Mouse (Mus musculus): ENCODE measurements at regions not wholly inside any gene's neighbourhood (a gene's known extent, or its start where the extent isn't known, plus 50 kb on each side); places are given as distances from the start of the nearest gene placed in this dataset.

GRCm38 (mm10) chr11:19340889-19341288 is 322.1 kb upstream of the Meis1 start:
- ATAC-seq (replicated peaks; ENCODE audit: low FRiP score, low TSS enrichment, poor library complexity, severe bottlenecking) = no peak

- no peak for ATAC-seq (replicated peaks; ENCODE audit: low FRiP score, low TSS enrichment, poor library complexity, severe bottlenecking)
These were observed 322.6 kb upstream of the Meis1 start for GRCm38 (mm10) chr11:19341379-19341778.

DNA sequence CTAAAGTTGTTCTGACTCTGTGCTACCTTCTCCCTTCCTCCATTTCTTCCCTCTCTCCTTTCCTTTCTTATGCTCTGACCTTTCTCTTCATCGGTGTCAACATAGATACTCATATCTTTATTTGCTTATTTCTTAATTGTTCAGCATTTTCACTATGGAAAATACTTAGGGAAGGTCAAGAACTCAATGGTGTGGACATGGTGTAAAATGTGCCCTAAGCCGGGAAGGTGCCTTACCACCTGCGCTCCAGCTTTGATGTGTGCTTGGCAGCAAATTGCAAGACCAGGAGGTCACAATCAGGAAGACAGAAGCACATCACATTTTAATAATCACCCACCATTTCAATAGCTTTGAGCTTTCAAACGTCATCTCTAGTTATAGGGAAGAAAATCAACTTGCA is 324.0 kb upstream of the Meis1 start:
- ATAC-seq (replicated peaks; ENCODE audit: low FRiP score, low TSS enrichment, poor library complexity, severe bottlenecking) = no peak

- no peak for ATAC-seq (replicated peaks; ENCODE audit: low FRiP score, low TSS enrichment, poor library complexity, severe bottlenecking)
These were observed 327.6 kb upstream of the Meis1 start for GRCm38 (mm10) chr11:19346276-19346826.

DNA sequence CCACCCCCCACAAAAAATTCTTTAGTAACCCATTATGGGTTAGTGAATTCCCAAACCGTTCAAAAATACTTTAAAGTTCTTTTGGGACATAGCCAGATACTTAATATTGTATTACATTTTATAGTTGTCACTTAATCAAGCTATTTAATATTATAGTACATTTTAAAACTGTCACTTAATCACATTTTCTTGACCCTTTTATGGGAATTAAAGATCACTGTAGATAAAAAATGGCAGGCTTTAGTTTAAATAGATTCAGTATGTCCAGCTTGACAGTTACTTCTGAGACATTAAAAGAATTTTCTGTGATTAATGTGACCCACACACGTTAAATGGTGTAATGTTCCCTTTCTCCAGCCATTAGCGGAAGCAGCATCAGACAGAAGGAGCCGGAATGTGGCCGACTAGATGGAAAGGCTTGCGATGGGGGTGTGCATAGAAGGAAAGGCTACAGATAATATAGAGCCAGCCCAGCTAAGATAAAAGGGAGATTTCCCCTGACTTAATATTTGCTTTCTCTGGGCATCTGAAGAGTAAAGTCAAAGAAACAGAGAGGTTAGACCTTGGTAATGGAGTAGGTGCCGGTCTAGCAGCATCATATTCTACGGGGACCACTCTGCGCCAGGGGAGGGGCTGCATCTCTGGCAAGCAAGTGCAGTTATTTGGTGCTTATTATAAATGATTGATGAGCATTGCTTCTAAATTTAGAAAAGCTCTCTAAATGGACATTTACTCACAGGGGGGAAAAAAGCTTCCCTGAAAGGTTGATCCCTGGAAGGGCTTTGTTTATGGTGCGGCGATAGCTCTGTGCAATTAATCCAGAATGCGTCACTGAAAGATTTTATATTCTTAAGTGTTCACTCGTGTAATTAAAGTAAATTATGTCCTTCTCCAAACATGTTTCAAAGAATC is 331.8 kb upstream of the Meis1 start:
- ATAC-seq (replicated peaks; ENCODE audit: low FRiP score, low TSS enrichment, poor library complexity, severe bottlenecking) = no peak

GRCm38 (mm10) chr11:19351243-19351787 is 332.5 kb upstream of the Meis1 start:
- ATAC-seq (replicated peaks; ENCODE audit: low FRiP score, low TSS enrichment, poor library complexity, severe bottlenecking) = no peak

GRCm38 (mm10) chr11:19353706-19354105 is 334.9 kb upstream of the Meis1 start:
- ATAC-seq (replicated peaks; ENCODE audit: low FRiP score, low TSS enrichment, poor library complexity, severe bottlenecking) = no peak

- ATAC-seq (replicated peaks; ENCODE audit: low FRiP score, low TSS enrichment, poor library complexity, severe bottlenecking) = no peak
These were observed 336.4 kb upstream of the Meis1 start for GRCm38 (mm10) chr11:19355179-19355578.

DNA sequence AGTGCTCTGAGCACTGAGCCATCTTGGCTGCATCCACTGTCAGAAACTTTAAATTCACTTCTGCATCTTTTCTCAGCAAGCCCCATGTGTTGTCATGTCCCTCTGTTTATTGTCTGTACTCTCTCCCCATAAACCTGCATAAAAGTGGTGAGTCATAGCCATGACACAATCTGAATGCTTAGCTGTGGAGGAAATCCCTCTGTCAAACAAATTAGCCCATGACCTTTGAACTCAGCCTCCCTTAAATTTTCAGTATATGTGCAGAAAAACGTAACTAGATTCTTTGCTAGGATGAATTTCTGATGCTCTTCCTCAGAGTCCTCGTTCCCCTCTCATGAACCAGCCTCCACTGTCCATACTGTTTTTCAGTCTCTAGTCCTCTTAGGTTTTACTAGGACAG is 337.4 kb upstream of the Meis1 start:
- ATAC-seq (replicated peaks; ENCODE audit: low FRiP score, low TSS enrichment, poor library complexity, severe bottlenecking) = no peak

DNA sequence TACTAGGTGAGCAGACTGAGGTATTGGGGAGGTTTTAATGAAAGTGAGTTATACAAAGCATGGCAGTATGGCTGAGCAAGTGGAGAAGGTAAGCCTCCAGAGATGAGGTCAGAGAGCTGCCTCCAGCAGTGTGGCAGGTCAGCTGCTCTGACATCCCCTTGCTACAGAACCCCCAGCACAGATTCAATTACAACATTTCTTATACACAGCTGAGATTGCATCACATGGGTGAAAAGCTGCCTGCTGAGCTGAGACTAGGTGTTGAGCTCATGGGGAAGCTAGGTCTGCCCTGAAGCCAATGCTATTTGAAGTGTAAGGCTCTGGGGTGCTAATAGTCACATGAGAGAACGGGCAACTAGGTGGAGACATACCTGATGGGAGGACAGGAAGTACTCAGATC is 350.4 kb upstream of the Meis1 start:
- ATAC-seq (replicated peaks; ENCODE audit: low FRiP score, low TSS enrichment, poor library complexity, severe bottlenecking) = no peak

DNA sequence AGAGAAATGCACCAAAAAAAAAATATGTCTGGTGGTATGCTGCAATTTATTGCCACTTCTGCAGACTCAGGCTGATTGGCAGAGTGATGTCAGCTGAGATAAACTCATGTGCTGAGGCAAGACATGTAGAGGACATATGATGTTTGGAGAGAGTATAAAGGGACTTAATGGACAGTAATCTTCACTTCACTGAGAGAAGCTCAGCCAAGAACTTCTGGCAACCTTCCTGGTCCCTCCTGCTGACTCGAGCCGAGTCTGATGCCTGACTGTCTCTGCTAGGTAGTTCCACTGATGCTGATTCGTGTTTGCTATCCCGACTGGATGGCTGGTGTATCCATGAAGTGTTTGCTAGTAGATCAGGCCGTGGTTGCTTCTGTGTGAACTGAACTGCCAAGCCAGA is 354.7 kb upstream of the Meis1 start:
- no peak for ATAC-seq (replicated peaks; ENCODE audit: low FRiP score, low TSS enrichment, poor library complexity, severe bottlenecking)

GRCm38 (mm10) chr11:19380935-19381334 is 362.1 kb upstream of the Meis1 start:
- no peak for ATAC-seq (replicated peaks; ENCODE audit: low FRiP score, low TSS enrichment, poor library complexity, severe bottlenecking)

GRCm38 (mm10) chr11:19389136-19389535 is 370.4 kb upstream of the Meis1 start:
- no peak for ATAC-seq (replicated peaks; ENCODE audit: low FRiP score, low TSS enrichment, poor library complexity, severe bottlenecking)

- no peak for ATAC-seq (replicated peaks; ENCODE audit: low FRiP score, low TSS enrichment, poor library complexity, severe bottlenecking)
These were observed 373.4 kb upstream of the Meis1 start for GRCm38 (mm10) chr11:19392190-19392589.

GRCm38 (mm10) chr11:19394372-19394771 is 375.6 kb upstream of the Meis1 start:
- ATAC-seq (replicated peaks; ENCODE audit: low FRiP score, low TSS enrichment, poor library complexity, severe bottlenecking) = no peak

- ATAC-seq (replicated peaks; ENCODE audit: low FRiP score, low TSS enrichment, poor library complexity, severe bottlenecking) = no peak
These were observed 381.6 kb upstream of the Meis1 start for GRCm38 (mm10) chr11:19400396-19400795.

DNA sequence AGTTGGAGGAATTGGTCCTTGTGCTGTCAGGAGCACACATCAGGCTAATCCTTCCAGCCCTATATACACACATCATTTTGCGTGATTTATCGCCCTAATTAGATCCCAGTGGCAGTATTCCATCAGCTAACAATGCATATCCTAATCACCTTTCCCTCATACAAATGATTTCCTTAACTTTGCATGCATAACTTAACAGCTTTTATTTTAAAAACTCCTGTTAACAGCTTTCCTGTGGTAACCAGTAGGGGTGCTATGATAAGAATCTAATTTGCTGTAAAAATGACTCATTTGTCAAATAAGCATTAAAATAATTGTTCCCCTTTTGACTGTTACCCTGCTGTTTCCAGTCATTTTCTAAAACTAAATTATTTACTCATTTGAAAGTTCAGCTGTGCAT is 401.4 kb upstream of the Meis1 start:
- no peak for ATAC-seq (replicated peaks; ENCODE audit: low FRiP score, low TSS enrichment, poor library complexity, severe bottlenecking)

DNA sequence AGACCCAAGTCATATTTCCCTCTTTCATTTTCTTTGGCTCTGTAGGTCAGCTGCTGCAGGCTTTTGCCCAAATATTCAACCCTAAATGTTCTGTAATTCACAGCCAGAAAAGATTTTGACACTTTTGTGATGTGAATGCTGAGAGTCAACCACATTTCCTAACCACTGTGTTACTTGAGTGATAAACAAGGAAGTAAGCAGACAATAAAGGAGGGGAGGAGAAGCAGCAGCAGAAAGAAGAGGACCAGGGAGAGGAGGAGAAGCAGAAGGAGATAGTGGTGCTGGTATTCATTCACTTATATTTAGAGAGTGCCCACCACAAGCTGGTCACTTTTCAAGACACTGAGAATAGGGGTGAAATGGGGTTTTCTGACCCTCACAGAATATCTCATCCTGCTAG is 404.5 kb upstream of the Meis1 start:
- ATAC-seq (replicated peaks; ENCODE audit: low FRiP score, low TSS enrichment, poor library complexity, severe bottlenecking) = no peak

GRCm38 (mm10) chr11:19423841-19424815 is 405.3 kb upstream of the Meis1 start:
- ATAC-seq (replicated peaks; ENCODE audit: low FRiP score, low TSS enrichment, poor library complexity, severe bottlenecking) = no peak

- no peak for ATAC-seq (replicated peaks; ENCODE audit: low FRiP score, low TSS enrichment, poor library complexity, severe bottlenecking)
These were observed 408.8 kb upstream of the Meis1 start for GRCm38 (mm10) chr11:19427559-19427958.

Data from megakaryocyte-erythroid progenitor cell, adult 5-6 weeks (primary cell).